Mouse (Mus musculus): Measurements from ENCODE around the gene Dach1. TPM values are rescaled to one million over a fixed set of nuclear protein-coding genes. Genes with fewer than 3 reads are reported as not detected.

Gene Dach1
- polyA plus RNA-seq, 1 experiment: 0.52 TPM

GRCm38 (mm10) chr14:97975447-97975846 lies 194.1 kb downstream of the Dach1 start:
- Histone ChIP-seq H3K4me3 (ENCODE audit: low read depth, low read length) (no peak overlapping the region), H3K9ac (ENCODE audit: low read depth, poor library complexity, severe bottlenecking) (no peak overlapping the region), H3K9me3 (replicated peaks; ENCODE audit: control insufficient read depth, insufficient read depth, low read length, poor library complexity, severe bottlenecking) (no peaks in the 10 kb centered on the region), H3K27ac (ENCODE audit: insufficient read depth, low read length) (no peak overlapping the region), H3K27me3 (ENCODE audit: control insufficient read depth, insufficient read depth, low read length, poor library complexity, severe bottlenecking) (no peaks in the 10 kb centered on the region), H3K4me1 (ENCODE audit: control insufficient read depth, insufficient read depth, low read length) (no peaks in the 10 kb centered on the region), H3K36me3 (ENCODE audit: control insufficient read depth, insufficient read depth, low read length, poor library complexity, severe bottlenecking) (no peaks in the 10 kb centered on the region)
- TF ChIP-seq POLR2A (IDR thresholded peaks at IDR 0.05; ENCODE audit: insufficient read depth, low read length): no peak
- no peak for TF ChIP-seq CTCF (IDR thresholded peaks at IDR 0.05; ENCODE audit: low read depth, low read length)
- TF ChIP-seq EP300 (IDR thresholded peaks at IDR 0.05; ENCODE audit: insufficient read depth, low read depth, low read length): no peak

- H3K4me1 ChIP-seq (ENCODE audit: control insufficient read depth, insufficient read depth, low read length): no peaks in the 10 kb centered on the region
- H3K9ac ChIP-seq (ENCODE audit: low read depth, poor library complexity, severe bottlenecking): no peak overlapping the region
- TF ChIP-seq POLR2A (IDR thresholded peaks at IDR 0.05; ENCODE audit: insufficient read depth, low read length) (no peak), CTCF (IDR thresholded peaks at IDR 0.05; ENCODE audit: low read depth, low read length) (no peak), EP300 (IDR thresholded peaks at IDR 0.05; ENCODE audit: insufficient read depth, low read depth, low read length) (no peak)
Measured at GRCm38 (mm10) chr14:97964543-97965069, 205.0 kb downstream of the Dach1 start.

GRCm38 (mm10) chr14:97963624-97964023 lies 205.9 kb downstream of the Dach1 start:
- Histone ChIP-seq H3K27me3 (ENCODE audit: control insufficient read depth, insufficient read depth, low read length, poor library complexity, severe bottlenecking) (no peaks in the 10 kb centered on the region), H3K4me1 (ENCODE audit: control insufficient read depth, insufficient read depth, low read length) (no peaks in the 10 kb centered on the region)
- no peak for TF ChIP-seq POLR2A (IDR thresholded peaks at IDR 0.05; ENCODE audit: insufficient read depth, low read length)
- TF ChIP-seq EP300 (IDR thresholded peaks at IDR 0.05; ENCODE audit: insufficient read depth, low read depth, low read length): no peak

More at GRCm38 (mm10) chr14:97964543-97965069, 205.0 kb downstream of the Dach1 start:
- Histone ChIP-seq H3K27ac (ENCODE audit: insufficient read depth, low read length) (no peak overlapping the region), H3K27me3 (ENCODE audit: control insufficient read depth, insufficient read depth, low read length, poor library complexity, severe bottlenecking) (no peaks in the 10 kb centered on the region), H3K36me3 (ENCODE audit: control insufficient read depth, insufficient read depth, low read length, poor library complexity, severe bottlenecking) (no peaks in the 10 kb centered on the region), H3K4me3 (ENCODE audit: low read depth, low read length) (no peak overlapping the region), H3K9me3 (replicated peaks; ENCODE audit: control insufficient read depth, insufficient read depth, low read length, poor library complexity, severe bottlenecking) (no peaks in the 10 kb centered on the region)

GRCm38 (mm10) chr14:97956356-97956755 lies 213.2 kb downstream of the Dach1 start:
- no peaks in the 10 kb centered on the region for H3K27me3 ChIP-seq (ENCODE audit: control insufficient read depth, insufficient read depth, low read length, poor library complexity, severe bottlenecking)
- H3K4me1 ChIP-seq (ENCODE audit: control insufficient read depth, insufficient read depth, low read length): no peaks in the 10 kb centered on the region
- no peaks in the 10 kb centered on the region for H3K36me3 ChIP-seq (ENCODE audit: control insufficient read depth, insufficient read depth, low read length, poor library complexity, severe bottlenecking)
- no peak overlapping the region for H3K4me3 ChIP-seq (ENCODE audit: low read depth, low read length)
- H3K27ac ChIP-seq (ENCODE audit: insufficient read depth, low read length): no peak overlapping the region
- no peaks in the 10 kb centered on the region for H3K9me3 ChIP-seq (replicated peaks; ENCODE audit: control insufficient read depth, insufficient read depth, low read length, poor library complexity, severe bottlenecking)
- TF ChIP-seq POLR2A (IDR thresholded peaks at IDR 0.05; ENCODE audit: insufficient read depth, low read length) (no peak), EP300 (IDR thresholded peaks at IDR 0.05; ENCODE audit: insufficient read depth, low read depth, low read length) (no peak), CTCF (IDR thresholded peaks at IDR 0.05; ENCODE audit: low read depth, low read length) (no peak)
- no peak overlapping the region for H3K9ac ChIP-seq (ENCODE audit: low read depth, poor library complexity, severe bottlenecking)

More at GRCm38 (mm10) chr14:97963624-97964023, 205.9 kb downstream of the Dach1 start:
- Histone ChIP-seq H3K27ac (ENCODE audit: insufficient read depth, low read length) (no peak overlapping the region), H3K4me3 (ENCODE audit: low read depth, low read length) (no peak overlapping the region), H3K9ac (ENCODE audit: low read depth, poor library complexity, severe bottlenecking) (no peak overlapping the region), H3K9me3 (replicated peaks; ENCODE audit: control insufficient read depth, insufficient read depth, low read length, poor library complexity, severe bottlenecking) (no peaks in the 10 kb centered on the region), H3K36me3 (ENCODE audit: control insufficient read depth, insufficient read depth, low read length, poor library complexity, severe bottlenecking) (no peaks in the 10 kb centered on the region)

- no peak for TF ChIP-seq CTCF (IDR thresholded peaks at IDR 0.05; ENCODE audit: low read depth, low read length)
- TF ChIP-seq POLR2A (IDR thresholded peaks at IDR 0.05; ENCODE audit: insufficient read depth, low read length): no peak
- no peak for TF ChIP-seq EP300 (IDR thresholded peaks at IDR 0.05; ENCODE audit: insufficient read depth, low read depth, low read length)
Measured at GRCm38 (mm10) chr14:97945471-97945870, 224.1 kb downstream of the Dach1 start.

GRCm38 (mm10) chr14:97944643-97945268 lies 224.8 kb downstream of the Dach1 start:
- no peak overlapping the region for H3K27ac ChIP-seq (ENCODE audit: insufficient read depth, low read length)
- H3K27me3 ChIP-seq (ENCODE audit: control insufficient read depth, insufficient read depth, low read length, poor library complexity, severe bottlenecking): no peaks in the 10 kb centered on the region
- TF ChIP-seq CTCF (IDR thresholded peaks at IDR 0.05; ENCODE audit: low read depth, low read length) (no peak), POLR2A (IDR thresholded peaks at IDR 0.05; ENCODE audit: insufficient read depth, low read length) (no peak), EP300 (IDR thresholded peaks at IDR 0.05; ENCODE audit: insufficient read depth, low read depth, low read length) (no peak)
- no peaks in the 10 kb centered on the region for H3K9me3 ChIP-seq (replicated peaks; ENCODE audit: control insufficient read depth, insufficient read depth, low read length, poor library complexity, severe bottlenecking)
- no peaks in the 10 kb centered on the region for H3K36me3 ChIP-seq (ENCODE audit: control insufficient read depth, insufficient read depth, low read length, poor library complexity, severe bottlenecking)
- no peak overlapping the region for H3K4me3 ChIP-seq (ENCODE audit: low read depth, low read length)
- H3K4me1 ChIP-seq (ENCODE audit: control insufficient read depth, insufficient read depth, low read length): no peaks in the 10 kb centered on the region
- H3K9ac ChIP-seq (ENCODE audit: low read depth, poor library complexity, severe bottlenecking): no peak overlapping the region

More at GRCm38 (mm10) chr14:97945471-97945870, 224.1 kb downstream of the Dach1 start:
- Histone ChIP-seq H3K27me3 (ENCODE audit: control insufficient read depth, insufficient read depth, low read length, poor library complexity, severe bottlenecking) (no peaks in the 10 kb centered on the region), H3K4me1 (ENCODE audit: control insufficient read depth, insufficient read depth, low read length) (no peaks in the 10 kb centered on the region), H3K9me3 (replicated peaks; ENCODE audit: control insufficient read depth, insufficient read depth, low read length, poor library complexity, severe bottlenecking) (no peaks in the 10 kb centered on the region), H3K9ac (ENCODE audit: low read depth, poor library complexity, severe bottlenecking) (no peak overlapping the region), H3K27ac (ENCODE audit: insufficient read depth, low read length) (no peak overlapping the region), H3K4me3 (ENCODE audit: low read depth, low read length) (no peak overlapping the region), H3K36me3 (ENCODE audit: control insufficient read depth, insufficient read depth, low read length, poor library complexity, severe bottlenecking) (no peaks in the 10 kb centered on the region)

All from ES-Bruce4 (cell line).